Mouse (Mus musculus) mouse embryonic stem cell (cell line): ENCODE measurements around the gene Atp8a2.

Source experiments
- in situ Hi-C, 2 experiments: fragments of 300-500 bp; cut with MboI; formaldehyde crosslinking; loops; 1 replicate in 1 of 2; 3 replicates in 1 of 2; pipeline ENCODE4 v1.14.3; 2019 to 2020; ENCODE audit warnings: low sequenced_read_pairs in 2 of 2, low pct_unique_long_range_greater_than_20kb in 1 of 2, mixed read lengths in 1 of 2; ENCODE audit not compliant: unreplicated experiment in 1 of 2

Atp8a2 gene

DNA sequence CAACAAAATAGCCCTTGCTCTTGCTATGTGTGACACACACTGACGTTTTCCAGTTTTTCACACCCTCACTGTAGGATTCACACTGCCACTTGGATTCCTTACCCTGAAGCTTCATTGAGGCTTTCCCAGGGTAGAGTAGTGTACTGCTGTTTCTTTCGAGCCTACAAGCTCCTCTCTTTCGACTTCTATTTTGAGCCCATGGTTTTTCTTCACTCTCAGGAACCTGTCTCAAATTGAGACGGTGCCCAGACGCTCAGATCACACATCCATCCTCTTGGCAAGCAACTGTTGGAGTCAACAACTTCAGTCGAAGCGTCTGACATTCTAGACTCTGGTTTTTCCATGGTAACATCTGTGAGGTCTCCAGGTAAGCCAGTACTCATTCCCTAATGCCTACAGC is at the start of gene Atp8a2:
Gene Atp8a2 (minus strand): TSS at position 296 of the 400 bp plus-strand sequence.
- in situ Hi-C loops: no loop called here

DNA sequence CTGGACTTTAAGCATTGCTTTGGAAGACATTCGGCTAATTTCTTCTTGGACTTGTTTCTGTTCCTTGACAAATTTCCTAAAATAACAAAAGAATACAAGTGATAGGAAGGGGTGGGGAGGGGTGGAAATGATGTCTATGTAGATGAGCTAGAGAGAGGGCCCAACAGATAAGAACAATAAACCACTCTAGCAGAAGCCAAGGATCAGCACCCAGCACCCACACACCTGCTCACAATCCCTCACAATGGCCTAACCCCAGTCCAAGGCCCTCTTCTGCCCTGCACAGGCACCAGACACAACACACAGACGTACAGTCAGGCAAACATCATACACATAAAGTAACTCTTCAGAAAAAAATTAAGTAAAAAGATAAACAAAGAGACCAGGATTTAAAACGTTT is 41.6 kb upstream of the Atp8a2 start:
- in situ Hi-C loops: no loop called here

DNA sequence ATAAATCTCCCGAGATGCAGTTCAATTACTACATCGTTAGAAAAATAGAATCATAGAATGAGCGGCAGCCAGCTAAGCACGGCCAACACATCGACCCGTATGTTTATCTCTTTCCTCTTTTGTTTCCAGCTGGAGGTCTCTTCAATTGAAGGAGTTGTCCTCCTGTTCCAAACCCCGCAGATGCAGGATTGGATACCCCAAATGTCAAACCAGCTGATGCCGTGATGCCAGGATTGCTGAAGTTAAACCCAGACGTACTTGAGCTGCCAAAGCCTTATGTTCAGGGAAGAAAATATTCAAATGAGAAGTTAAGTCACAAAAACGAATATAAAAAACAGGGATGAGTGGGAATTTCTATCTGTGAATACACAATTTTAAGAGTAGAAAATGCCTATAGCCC is 22.9 kb upstream of the Atp8a2 start:
- in situ Hi-C loops: no loop called here

- in situ Hi-C loops: no loop called here
These were observed 20.6 kb upstream of the Atp8a2 start for GRCm38 (mm10) chr14:60217616-60218015.

- in situ Hi-C loops: no loop called here
These were observed 19.1 kb upstream of the Atp8a2 start for GRCm38 (mm10) chr14:60216125-60216524.

GRCm38 (mm10) chr14:60215000-60215399 is 18.0 kb upstream of the Atp8a2 start:
- in situ Hi-C loops: no loop called here

GRCm38 (mm10) chr14:60214040-60214439 is 17.1 kb upstream of the Atp8a2 start:
- in situ Hi-C loops: no loop called here

DNA sequence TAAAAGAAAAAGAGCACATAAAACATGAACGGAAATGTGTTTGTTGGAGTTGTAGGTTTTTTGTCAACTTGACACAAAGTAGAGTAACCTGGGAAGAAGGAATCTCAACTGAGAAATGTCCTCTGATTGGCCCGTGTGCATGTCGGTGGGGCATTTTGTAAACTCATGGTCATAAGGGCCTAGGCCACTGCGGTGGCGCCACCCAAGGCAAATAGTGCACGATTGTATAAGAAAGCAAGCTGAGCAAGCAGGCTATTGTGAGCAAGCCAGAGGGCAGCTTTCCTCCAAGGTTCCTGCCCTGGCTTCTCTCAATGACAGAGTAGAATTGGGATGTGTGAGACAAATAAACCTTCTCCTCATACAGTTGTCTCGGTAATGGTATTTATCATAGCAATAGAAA is 12.2 kb upstream of the Atp8a2 start:
- in situ Hi-C loops: no loop called here

DNA sequence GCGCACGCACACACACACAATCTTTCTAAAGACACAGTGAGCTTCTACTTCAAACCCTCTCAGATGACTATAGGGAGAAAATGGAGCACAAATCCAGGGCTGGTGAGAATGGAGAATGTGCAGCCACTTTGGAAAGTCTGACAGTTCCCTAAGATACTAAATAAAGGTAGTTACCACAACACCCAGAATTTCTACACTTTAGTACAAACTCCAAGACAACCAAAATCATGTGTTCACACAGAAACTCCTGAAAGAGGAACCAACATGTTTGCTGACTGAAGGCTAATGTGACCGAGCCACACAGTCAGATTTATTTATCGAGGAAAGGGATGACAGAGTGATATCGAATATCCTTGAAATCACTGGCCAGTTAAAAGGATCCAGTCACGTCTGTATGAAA is 8.0 kb upstream of the Atp8a2 start:
- in situ Hi-C loops: no loop called here

DNA sequence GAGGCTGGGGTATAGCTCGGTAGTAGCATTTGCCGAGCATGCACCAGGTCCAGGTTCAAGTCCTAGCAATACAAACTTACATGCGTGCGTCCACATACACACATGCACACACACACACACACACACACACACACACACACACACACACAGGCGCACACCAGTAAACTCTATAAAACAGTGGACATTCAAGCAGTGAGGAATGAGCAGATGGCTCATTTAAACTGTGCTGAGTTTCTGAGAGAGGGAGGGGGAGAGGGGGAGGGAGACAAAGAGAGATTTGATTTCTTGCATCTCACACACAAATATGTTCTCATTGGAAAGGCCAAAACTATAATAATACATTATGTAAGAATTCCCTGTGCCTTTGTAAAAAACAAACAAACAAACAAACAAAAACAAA is 980 bp downstream of the Atp8a2 start:
- in situ Hi-C loops: no loop called here

DNA sequence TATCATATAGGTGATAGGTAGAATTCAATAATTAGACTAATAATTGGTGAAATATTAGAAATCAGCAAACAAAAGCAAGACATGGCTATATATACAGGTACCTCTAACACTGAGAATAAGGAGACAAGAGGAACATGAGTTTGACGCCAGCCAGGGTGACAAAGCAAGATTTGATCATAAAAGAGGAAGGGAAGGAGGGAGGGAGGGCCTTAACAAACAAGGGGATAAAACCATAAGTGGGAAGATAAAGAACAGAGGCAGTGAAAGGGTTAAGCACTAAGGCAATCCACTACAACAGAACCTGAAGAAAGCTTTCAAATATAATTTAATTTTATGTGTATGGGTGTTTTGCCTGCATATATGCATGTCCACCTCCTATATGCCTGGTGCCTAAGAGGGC is 2.4 kb downstream of the Atp8a2 start:
- in situ Hi-C loops: no loop called here

DNA sequence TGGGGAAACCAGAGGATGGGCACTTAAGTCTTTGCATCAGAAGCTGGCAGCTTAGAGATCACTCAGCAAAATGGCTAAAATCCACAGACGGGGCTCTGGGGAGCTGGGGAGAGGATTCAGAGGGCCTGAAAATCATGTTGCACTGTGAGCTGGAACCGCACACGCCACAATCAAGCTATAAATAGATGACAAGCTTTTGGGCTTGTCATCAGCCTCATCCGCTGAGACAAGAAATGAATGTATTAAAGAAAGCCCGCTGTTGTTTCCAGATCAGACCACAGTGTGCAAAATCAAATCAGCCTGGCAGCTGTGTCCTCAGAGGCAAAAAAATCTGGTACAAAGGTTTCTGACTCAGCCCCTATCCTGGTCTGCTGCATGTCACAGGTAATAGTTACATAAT is 7.2 kb downstream of the Atp8a2 start:
- in situ Hi-C loops: no loop called here

GRCm38 (mm10) chr14:60188201-60188825 is 8.7 kb downstream of the Atp8a2 start:
- in situ Hi-C loops: no loop called here

GRCm38 (mm10) chr14:60181306-60181705 is 15.7 kb downstream of the Atp8a2 start:
- in situ Hi-C loops: no loop called here

GRCm38 (mm10) chr14:60178571-60178955 is 18.4 kb downstream of the Atp8a2 start:
- in situ Hi-C loops: no loop called here

DNA sequence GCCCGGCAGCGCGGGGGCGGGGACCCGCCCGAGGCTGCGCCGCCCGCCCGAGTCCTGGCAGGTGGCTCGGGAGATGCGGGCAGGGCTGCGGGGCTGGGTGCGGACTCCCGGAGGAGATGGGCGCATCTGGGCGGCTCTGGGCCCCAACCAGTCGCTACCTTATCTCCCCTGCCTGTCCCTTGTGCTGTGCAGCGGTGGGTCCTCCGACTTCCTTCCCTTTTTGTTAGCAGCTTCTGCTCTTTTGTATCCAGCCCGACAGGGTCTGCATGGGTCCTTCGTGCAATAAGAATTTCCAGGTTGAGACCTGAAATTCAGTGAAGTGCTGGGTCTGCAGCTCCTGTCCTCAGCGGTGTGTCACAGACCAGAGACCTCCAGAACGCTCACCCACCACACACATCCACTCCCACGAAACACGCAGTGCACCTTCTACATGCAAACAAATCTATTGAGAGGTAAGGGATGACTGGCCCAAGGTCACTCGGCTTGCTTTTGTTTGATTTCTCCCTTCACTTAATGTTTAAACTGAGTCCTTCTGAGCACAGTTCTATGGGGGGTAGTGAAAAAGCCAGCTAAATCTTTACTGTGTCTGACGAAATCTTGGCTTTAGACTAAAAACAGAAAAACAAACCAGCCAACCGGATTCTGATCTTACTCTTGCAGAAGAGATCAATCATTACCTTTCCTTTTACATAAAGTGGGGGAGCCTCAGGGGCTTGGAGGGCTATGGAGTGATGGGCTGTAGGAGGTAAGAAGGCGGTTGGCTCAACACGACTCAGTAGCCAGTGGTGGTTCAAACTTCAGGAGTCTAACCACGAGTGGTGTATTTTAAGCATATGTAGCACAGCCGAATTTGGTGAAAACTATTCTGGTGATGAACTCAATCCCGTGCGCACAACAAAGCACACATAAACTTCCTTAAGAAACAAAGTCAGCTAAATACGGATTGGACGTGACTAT is 19.1 kb downstream of the Atp8a2 start:
- in situ Hi-C loops: no loop called here

- in situ Hi-C loops: no loop called here
These were observed 19.9 kb downstream of the Atp8a2 start for GRCm38 (mm10) chr14:60176891-60177613.

- in situ Hi-C loops: no loop called here
These were observed 20.5 kb downstream of the Atp8a2 start for GRCm38 (mm10) chr14:60176469-60176890.
